Mouse (Mus musculus) heart, embryonic 14.5 days (tissue): Measurements from ENCODE around the gene Sdhaf1. TPM values are rescaled to one million over a fixed set of nuclear protein-coding genes. Genes with fewer than 3 reads are reported as not detected.

Experiments used
- polyA plus RNA-seq: library from polyadenylated mRNA; unstranded; fragments of >200 nt; fragmentation: Nextera tagmentation; extraction: Ambion mirVana; gene quantifications from 2 replicates; pipeline ENCODE4 v1.2.1, GENCODE M21; 2014

Gene Sdhaf1
- polyA plus RNA-seq, 1 experiment from 2014 or later: 17.9 TPM

Other genes with a start within 250 kb of the Sdhaf1 start
- 0.70 TPM in 1 of 2 replicates, not detected in the other for gene Gm26920, start 233.5 kb downstream of the Sdhaf1 start, polyA plus RNA-seq
- 5.2 and 6.4 TPM in 2 replicates for gene Zfp566, start 233.4 kb downstream of the Sdhaf1 start, polyA plus RNA-seq
- 85.2 and 91.3 TPM in 2 replicates for gene Zfp260, start 229.1 kb downstream of the Sdhaf1 start, polyA plus RNA-seq
- 6.4 and 8.5 TPM in 2 replicates for gene Zfp382, start 202.0 kb downstream of the Sdhaf1 start, polyA plus RNA-seq
- gene Zfp146, start 154.1 kb downstream of the Sdhaf1 start, polyA plus RNA-seq: 7.2 and 9.0 TPM in 2 replicates
- 544 and 589 TPM in 2 replicates for gene Cox7a1, start 139.8 kb downstream of the Sdhaf1 start, polyA plus RNA-seq
- 63.0 and 73.7 TPM in 2 replicates for gene Capns1, start 125.1 kb downstream of the Sdhaf1 start, polyA plus RNA-seq
- gene Polr2i, start 91.9 kb downstream of the Sdhaf1 start, polyA plus RNA-seq: 126 and 145 TPM in 2 replicates
- gene Tbcb, start 91.6 kb downstream of the Sdhaf1 start, polyA plus RNA-seq: 137 and 144 TPM in 2 replicates
- gene Ovol3, start 88.2 kb downstream of the Sdhaf1 start, polyA plus RNA-seq: not detected in 2 replicates
- 0.35 and 0.72 TPM in 2 replicates for gene Thap8, start 43.8 kb downstream of the Sdhaf1 start, polyA plus RNA-seq
- 8.7 and 9.4 TPM in 2 replicates for gene Wdr62, start 43.5 kb downstream of the Sdhaf1 start, polyA plus RNA-seq
- 10.1 and 12.8 TPM in 2 replicates for gene Clip3, start 32.2 kb downstream of the Sdhaf1 start, polyA plus RNA-seq
- gene Alkbh6, start 15.2 kb downstream of the Sdhaf1 start, polyA plus RNA-seq: 68.9 and 70.6 TPM in 2 replicates
- gene Syne4, start 9.1 kb downstream of the Sdhaf1 start, polyA plus RNA-seq: 8.1 and 13.0 TPM in 2 replicates
- gene E130208F15Rik, start 2.2 kb downstream of the Sdhaf1 start, polyA plus RNA-seq: not detected in 2 replicates
- gene Lrfn3, start 38.9 kb upstream of the Sdhaf1 start, polyA plus RNA-seq: 0.86 and 1.3 TPM in 2 replicates
- 37.1 and 44.5 TPM in 2 replicates for gene Tyrobp, start 89.9 kb upstream of the Sdhaf1 start, polyA plus RNA-seq
- 0.54 and 0.89 TPM in 2 replicates for gene Hcst, start 96.0 kb upstream of the Sdhaf1 start, polyA plus RNA-seq
- gene Nfkbid, start 97.8 kb upstream of the Sdhaf1 start, polyA plus RNA-seq: 1.00 and 1.1 TPM in 2 replicates
- gene Aplp1, start 121.6 kb upstream of the Sdhaf1 start, polyA plus RNA-seq: 14.7 and 21.2 TPM in 2 replicates
- 0.05 and 0.26 TPM in 2 replicates for gene Kirrel2, start 133.8 kb upstream of the Sdhaf1 start, polyA plus RNA-seq
- gene Nphs1, start 134.4 kb upstream of the Sdhaf1 start, polyA plus RNA-seq: 0.08 and 0.14 TPM in 2 replicates
- not detected in 2 replicates for gene Prodh2, start 169.7 kb upstream of the Sdhaf1 start, polyA plus RNA-seq
- gene Arhgap33, start 211.2 kb upstream of the Sdhaf1 start, polyA plus RNA-seq: 7.2 and 9.0 TPM in 2 replicates
- 141 and 155 TPM in 2 replicates for gene Hspb6, start 228.3 kb upstream of the Sdhaf1 start, polyA plus RNA-seq
- gene Proser3, start 228.4 kb upstream of the Sdhaf1 start, polyA plus RNA-seq: 11.0 and 11.6 TPM in 2 replicates
- gene Lin37, start 235.9 kb upstream of the Sdhaf1 start, polyA plus RNA-seq: 27.4 and 31.3 TPM in 2 replicates
- 110 and 115 TPM in 2 replicates for gene U2af1l4, start 239.4 kb upstream of the Sdhaf1 start, polyA plus RNA-seq
- gene Gm49396, start 239.4 kb upstream of the Sdhaf1 start, polyA plus RNA-seq: 5.0 and 5.3 TPM in 2 replicates
- gene Psenen, start 239.7 kb upstream of the Sdhaf1 start, polyA plus RNA-seq: 101 and 107 TPM in 2 replicates
- 2.4 and 2.7 TPM in 2 replicates for gene Igflr1, start 241.5 kb upstream of the Sdhaf1 start, polyA plus RNA-seq